Mouse (Mus musculus) midbrain, embryonic 14.5 days (tissue): ENCODE measurements around the gene Rps6kb2. TPM values are rescaled to one million over a fixed set of nuclear protein-coding genes. Genes with fewer than 3 reads are reported as not detected.

ENCODE experiments used
- ATAC-seq: fragments of 200-750 bp; cut with Nextera tagmentation; 2 replicates; pipeline ENCODE4 v1.8.0; 2017; ENCODE audit warnings: moderate number of reproducible peaks, moderate library complexity; ENCODE audit not compliant: low FRiP score, low TSS enrichment
- DNase-seq: peaks from one replicate; pipeline ENCODE4 v3.0.0-alpha.2; 2015
- H3K27ac ChIP-seq: fragments of 300-500 bp; sonication (generic); replicated peaks from 2 replicates; pipeline ENCODE4 v1.5.1; 2014; ENCODE audit warnings: mild to moderate bottlenecking, low read depth, low read length, moderate library complexity
- H3K27me3 ChIP-seq: fragments of 300-500 bp; sonication (generic); 2 replicates; pipeline ENCODE4 v1.6.1; 2014; ENCODE audit warnings: low read length, control low read depth, mixed read lengths; ENCODE audit not compliant: control insufficient read depth, insufficient read depth
- H3K36me3 ChIP-seq: fragments of 300-500 bp; sonication (generic); 2 replicates; pipeline ENCODE4 v1.6.1; 2014; ENCODE audit warnings: low read length, control low read depth; ENCODE audit not compliant: control insufficient read depth, insufficient read depth
- H3K4me1 ChIP-seq: fragments of 300-500 bp; sonication (generic); 2 replicates; pipeline ENCODE4 v1.6.1; 2014; ENCODE audit warnings: mild to moderate bottlenecking, antibody characterized with exemption, low read length, control low read depth; ENCODE audit not compliant: control insufficient read depth, insufficient read depth
- H3K4me2 ChIP-seq: fragments of 300-500 bp; sonication (generic); 2 replicates; pipeline ENCODE4 v1.6.1; 2014; ENCODE audit warnings: mild to moderate bottlenecking, low read length, moderate library complexity
- H3K4me3 ChIP-seq: fragments of 300-500 bp; sonication (generic); replicated peaks from 2 replicates; pipeline ENCODE4 v1.5.1; 2014; ENCODE audit warnings: low read depth, low read length
- H3K9ac ChIP-seq: fragments of 300-500 bp; sonication (generic); replicated peaks from 2 replicates; pipeline ENCODE4 v1.6.1; 2014; ENCODE audit warnings: mild to moderate bottlenecking, low read length, moderate library complexity
- H3K9me3 ChIP-seq: fragments of 300-500 bp; sonication (generic); 2 replicates; pipeline ENCODE4 v1.6.1; 2016; ENCODE audit warnings: low read length, control low read depth, mixed read lengths; ENCODE audit not compliant: control insufficient read depth
- WGBS: fragments of 180-500 bp; shearing (Covaris S2); extraction: QIAGEN DNeasy Blood & Tissue Kit; methylation state at CpG from one replicate; pipeline ENCODE4 v1.1.7; 2014; 5-methylcytosine and 5-hydroxymethylcytosine counted together
- polyA plus RNA-seq: library from polyadenylated mRNA; unstranded; fragments of >200 nt; fragmentation: Nextera tagmentation; extraction: Ambion mirVana; gene quantifications from 2 replicates; pipeline ENCODE4 v1.2.1, GENCODE M21; 2014

Gene Rps6kb2
- polyA plus RNA-seq, 1 experiment from 2014 or later = 42.2 TPM

GRCm38 (mm10) chr19:4191528-4192250 is 28.5 kb upstream of the Rps6kb2 start, which contains the start of gene Ppp1ca:
Ppp1ca (plus strand) TSS chr19:4192065.
- Histone ChIP-seq H3K4me3 (peak within 1 kb of the TSS; percentile 91), H3K27me3 (no peaks in the 10 kb centered on the region), H3K36me3 (peaks cover 36% of the 10 kb centered on the region), H3K4me2 (peak within 1 kb of the TSS; percentile 86), H3K4me1 (peaks cover 11% of the 10 kb centered on the region), H3K9ac (peak within 1 kb of the TSS; percentile 94), H3K27ac (peak within 1 kb of the TSS; percentile 89), H3K9me3 (no peaks in the 10 kb centered on the region)
- ATAC-seq = peak; percentile 95
- 7% methylated on average over 40 of the region's 47 CpGs for WGBS
- DNase-seq = peak; percentile 97

GRCm38 (mm10) chr19:4190831-4191334 is 27.7 kb upstream of the Rps6kb2 start, which contains the start of gene Tbc1d10c:
Tbc1d10c (minus strand) TSS chr19:4191284.
- peak within 1 kb of the TSS; percentile 94 for H3K9ac ChIP-seq
- H3K4me3 ChIP-seq = peak within 1 kb of the TSS; percentile 91
- H3K4me2 ChIP-seq = peak within 1 kb of the TSS; percentile 86
- H3K27me3 ChIP-seq = no peaks in the 10 kb centered on the region
- 66% methylated on average over 4 of the region's 4 CpGs for WGBS
- H3K9me3 ChIP-seq = no peaks in the 10 kb centered on the region
- peak within 1 kb of the TSS; percentile 89 for H3K27ac ChIP-seq
- peaks cover 28% of the 10 kb centered on the region for H3K36me3 ChIP-seq
- H3K4me1 ChIP-seq = peaks cover 11% of the 10 kb centered on the region
- 0 out of 2 replicates have a peak, but pooled peaks have one; percentile 9 for ATAC-seq
- DNase-seq = no peak

- Histone ChIP-seq H3K9ac (no peak overlapping the region), H3K4me3 (no peak overlapping the region), H3K4me1 (peaks cover 11% of the 10 kb centered on the region), H3K27ac (no peak overlapping the region), H3K27me3 (no peaks in the 10 kb centered on the region), H3K4me2 (no peak overlapping the region), H3K36me3 (peaks cover 11% of the 10 kb centered on the region), H3K9me3 (no peaks in the 10 kb centered on the region)
- ATAC-seq (no peak), DNase-seq (no peak)
- 86% methylated on average over 12 of the region's 12 CpGs for WGBS
Measured at GRCm38 (mm10) chr19:4189051-4189620, 26.0 kb upstream of the Rps6kb2 start.

- H3K9ac ChIP-seq = no peak overlapping the region
- H3K9me3 ChIP-seq = no peaks in the 10 kb centered on the region
- H3K27ac ChIP-seq = no peak overlapping the region
- ATAC-seq (no peak), DNase-seq (no peak)
- H3K4me2 ChIP-seq = no peak overlapping the region
- 74% methylated on average over 3 of the region's 3 CpGs for WGBS
- H3K4me1 ChIP-seq = no peaks in the 10 kb centered on the region
- no peaks in the 10 kb centered on the region for H3K36me3 ChIP-seq
- H3K27me3 ChIP-seq = no peaks in the 10 kb centered on the region
- no peak overlapping the region for H3K4me3 ChIP-seq
Measured at GRCm38 (mm10) chr19:4187303-4187702, 24.1 kb upstream of the Rps6kb2 start.

DNA sequence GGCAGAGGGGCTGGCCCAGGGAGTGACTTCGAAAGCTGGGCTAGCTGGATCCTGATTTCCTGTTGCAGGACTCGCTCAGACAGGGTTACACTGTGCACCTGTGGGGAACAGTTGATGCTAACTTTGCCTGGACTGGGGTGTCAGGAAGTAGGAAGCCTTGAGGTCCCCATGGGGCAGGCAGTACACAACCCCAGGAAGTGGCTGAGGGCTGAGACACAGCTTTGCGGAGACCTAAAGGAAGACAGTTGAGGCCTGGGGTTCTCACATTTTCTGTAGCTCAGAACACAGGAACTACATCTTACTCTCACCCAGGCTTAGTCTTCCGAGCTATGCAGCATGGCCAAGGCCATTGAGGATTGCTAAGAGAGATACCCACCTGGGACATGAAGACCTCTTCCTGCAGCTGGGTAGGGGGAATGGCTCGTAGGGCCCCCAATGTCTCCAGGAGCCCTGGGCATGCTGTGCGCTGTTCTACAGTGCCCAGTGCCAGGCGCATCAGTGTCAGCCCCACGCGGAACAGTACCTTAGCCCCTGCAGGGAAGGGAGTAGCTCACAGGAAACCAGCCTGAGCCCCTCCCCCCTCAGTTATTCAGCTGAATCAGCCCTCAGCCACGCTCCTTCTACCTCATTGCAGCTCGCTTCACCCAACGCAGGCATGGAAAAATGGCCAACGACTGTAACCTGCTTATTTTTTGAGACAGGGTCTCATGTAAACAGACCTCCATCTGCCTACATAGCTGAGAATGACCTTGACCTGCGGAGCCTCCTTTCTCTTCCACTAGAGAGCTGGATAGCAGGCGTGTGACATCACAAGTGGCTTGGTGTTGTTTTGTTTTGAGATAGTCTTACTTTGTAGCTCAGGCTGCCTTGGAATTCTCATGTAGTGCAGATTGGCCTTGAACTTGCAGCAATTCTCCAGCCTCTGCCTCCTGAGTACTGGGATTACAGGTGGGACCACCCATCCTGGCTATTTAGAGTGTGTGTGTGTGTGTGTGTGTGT is 22.1 kb upstream of the Rps6kb2 start:
- DNase-seq (no peak), ATAC-seq (no peak; the same call in 1 of the 2 replicates)
- Histone ChIP-seq H3K4me3 (no peak overlapping the region), H3K9ac (no peak overlapping the region), H3K36me3 (no peaks in the 10 kb centered on the region), H3K27ac (no peak overlapping the region), H3K4me1 (no peaks in the 10 kb centered on the region), H3K9me3 (no peaks in the 10 kb centered on the region), H3K4me2 (no peak overlapping the region), H3K27me3 (no peaks in the 10 kb centered on the region)
- 66% methylated on average over 15 of the region's 15 CpGs for WGBS

DNA sequence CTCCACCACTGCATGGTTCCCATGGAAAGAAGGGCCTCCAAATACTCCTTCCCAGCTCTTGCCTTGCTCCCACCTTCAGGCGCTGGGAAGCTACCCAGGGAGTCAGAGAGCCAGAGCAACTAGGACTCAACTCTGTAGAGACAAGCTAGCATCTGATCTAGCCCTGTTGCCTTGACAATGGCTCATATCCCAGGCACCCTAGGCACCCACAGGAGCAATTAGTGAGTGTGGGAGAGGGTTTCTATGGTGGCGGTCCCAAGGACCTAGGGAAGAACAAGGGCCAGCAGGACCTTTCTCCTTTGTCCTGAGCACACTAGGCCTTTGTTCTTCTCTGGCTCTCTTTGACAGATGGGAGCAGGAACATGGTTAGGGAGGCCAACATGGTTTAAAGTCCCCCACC is 20.5 kb upstream of the Rps6kb2 start:
- Histone ChIP-seq H3K9ac (no peak overlapping the region), H3K4me1 (no peaks in the 10 kb centered on the region), H3K27ac (no peak overlapping the region), H3K4me2 (no peak overlapping the region), H3K27me3 (no peaks in the 10 kb centered on the region), H3K9me3 (no peaks in the 10 kb centered on the region), H3K4me3 (no peak overlapping the region), H3K36me3 (no peaks in the 10 kb centered on the region)
- ATAC-seq = no peak
- DNase-seq = no peak
- WGBS = 63% methylated on average over 2 of the region's 2 CpGs

DNA sequence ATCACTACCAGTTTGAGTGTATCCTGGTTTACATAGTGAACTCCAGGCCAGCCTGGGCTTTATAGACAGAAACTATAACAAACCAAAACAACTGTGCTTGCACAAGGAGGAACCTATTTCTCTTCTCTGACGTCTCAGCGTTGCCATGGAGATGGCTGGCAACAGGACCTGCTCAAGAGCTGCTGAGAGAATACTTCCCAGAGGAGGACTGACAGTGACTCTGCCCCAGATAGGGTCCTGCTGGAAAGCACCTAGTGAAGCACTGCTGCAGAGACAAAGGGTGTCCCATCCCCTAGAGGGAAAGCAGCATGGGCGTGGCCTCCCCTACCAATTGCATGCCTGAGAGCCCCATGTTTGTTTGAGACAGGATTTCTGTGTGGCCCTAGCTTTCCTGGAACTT is 18.7 kb upstream of the Rps6kb2 start:
- Histone ChIP-seq H3K27ac (no peak overlapping the region), H3K27me3 (no peaks in the 10 kb centered on the region), H3K4me2 (no peak overlapping the region), H3K4me3 (no peak overlapping the region), H3K4me1 (no peaks in the 10 kb centered on the region), H3K36me3 (no peaks in the 10 kb centered on the region), H3K9ac (no peak overlapping the region), H3K9me3 (no peaks in the 10 kb centered on the region)
- 43% methylated on average over 3 of the region's 3 CpGs for WGBS
- peak; percentile 71 for DNase-seq
- ATAC-seq = no peak

- Histone ChIP-seq H3K36me3 (no peaks in the 10 kb centered on the region), H3K4me3 (no peak overlapping the region), H3K27me3 (no peaks in the 10 kb centered on the region), H3K27ac (no peak overlapping the region), H3K9me3 (no peaks in the 10 kb centered on the region), H3K4me1 (peaks cover 5% of the 10 kb centered on the region), H3K9ac (no peak overlapping the region), H3K4me2 (no peak overlapping the region)
- 89% methylated on average over 7 of the region's 7 CpGs for WGBS
- ATAC-seq (no peak), DNase-seq (no peak)
Measured at GRCm38 (mm10) chr19:4180411-4180810, 17.3 kb upstream of the Rps6kb2 start.
